Mouse (Mus musculus) hindbrain, embryonic 10.5 days (tissue): ENCODE data around the gene Gpbar1. TPM values are rescaled to one million over a fixed set of nuclear protein-coding genes. Genes with fewer than 3 reads are reported as not detected.
A peak's percentile ranks its signal among the peaks of the same experiment; 100 is the strongest.

Experiments
- DNase-seq: peaks from one replicate; pipeline ENCODE4 v3.0.0-alpha.2; 2017; ENCODE audit warnings: low spot score
- H3K27ac ChIP-seq: fragments of 300-500 bp; sonication (generic); 2 replicates; pipeline ENCODE4 v1.5.1; 2016; ENCODE audit warnings: mild to moderate bottlenecking, moderate library complexity
- H3K27me3 ChIP-seq: fragments of 300-500 bp; sonication (generic); 2 replicates; pipeline ENCODE4 v1.6.1; 2016; ENCODE audit warnings: mild to moderate bottlenecking; ENCODE audit not compliant: poor library complexity, insufficient read depth, severe bottlenecking
- H3K36me3 ChIP-seq: fragments of 300-500 bp; sonication (generic); 2 replicates; pipeline ENCODE4 v1.6.1; 2016; ENCODE audit warnings: mild to moderate bottlenecking, moderate library complexity
- H3K4me1 ChIP-seq: fragments of 300-500 bp; sonication (generic); replicated peaks from 2 replicates; pipeline ENCODE4 v1.6.1; 2016; ENCODE audit warnings: mild to moderate bottlenecking
- H3K4me3 ChIP-seq: fragments of 300-500 bp; sonication (generic); 2 replicates; pipeline ENCODE4 v1.5.1; 2016; ENCODE audit warnings: mild to moderate bottlenecking, moderate library complexity
- H3K9me3 ChIP-seq: fragments of 300-500 bp; sonication (generic); 2 replicates; pipeline ENCODE4 v1.6.1; 2016; ENCODE audit warnings: mild to moderate bottlenecking, moderate library complexity
- WGBS: fragments of 180-500 bp; shearing (Covaris S2); methylation state at CpG from one replicate; pipeline ENCODE4 v1.1.7; 2016; 5-methylcytosine and 5-hydroxymethylcytosine counted together
- polyA plus RNA-seq: library from polyadenylated mRNA; unstranded; fragments of >200 nt; fragmentation: Nextera tagmentation; extraction: Ambion mirVana; gene quantifications from 2 replicates; pipeline ENCODE4 v1.2.1, GENCODE M21; 2016

Gene Gpbar1
- polyA plus RNA-seq, 1 experiment from 2014 or later, result 0.24 TPM

- no peaks in the 10 kb centered on the region for H3K9me3 ChIP-seq
- H3K4me1 ChIP-seq, result peaks cover 29% of the 10 kb centered on the region
- H3K4me3 ChIP-seq, result no peak overlapping the region
- WGBS, result 88% methylated on average over 8 of the region's 8 CpGs
- DNase-seq, result no peak
- H3K36me3 ChIP-seq, result peaks cover 56% of the 10 kb centered on the region
- H3K27me3 ChIP-seq, result no peaks in the 10 kb centered on the region
- H3K27ac ChIP-seq, result no peak overlapping the region
Measured at GRCm38 (mm10) chr1:74293306-74293960, 15.1 kb downstream of the Gpbar1 start.

- no peak for DNase-seq
- Histone ChIP-seq H3K27ac (0 out of 2 replicates have a peak overlapping the region, but pooled peaks have one; percentile 16), H3K4me1 (peaks cover 29% of the 10 kb centered on the region), H3K4me3 (no peak overlapping the region), H3K36me3 (peaks cover 49% of the 10 kb centered on the region), H3K27me3 (no peaks in the 10 kb centered on the region), H3K9me3 (no peaks in the 10 kb centered on the region)
- 95% methylated on average over 3 of the region's 3 CpGs for WGBS
Measured at GRCm38 (mm10) chr1:74294090-74294643, 15.8 kb downstream of the Gpbar1 start.

- Histone ChIP-seq H3K27ac (peak overlapping the region; percentile 80), H3K4me3 (peak overlapping the region; percentile 23; the same call in 1 of the 2 replicates), H3K36me3 (peaks cover 42% of the 10 kb centered on the region), H3K27me3 (no peaks in the 10 kb centered on the region), H3K4me1 (peaks cover 29% of the 10 kb centered on the region), H3K9me3 (no peaks in the 10 kb centered on the region)
- 89% methylated on average over 6 of the region's 6 CpGs for WGBS
- no peak for DNase-seq
Measured at GRCm38 (mm10) chr1:74294733-74295455, 16.5 kb downstream of the Gpbar1 start.

- H3K27ac ChIP-seq, result peak overlapping the region; percentile 80
- WGBS, result 26% methylated on average over 9 of the region's 9 CpGs
- H3K4me1 ChIP-seq, result peaks cover 29% of the 10 kb centered on the region
- no peaks in the 10 kb centered on the region for H3K9me3 ChIP-seq
- H3K36me3 ChIP-seq, result peaks cover 35% of the 10 kb centered on the region
- peak; percentile 62 for DNase-seq
- H3K27me3 ChIP-seq, result no peaks in the 10 kb centered on the region
- peak overlapping the region; percentile 23 for H3K4me3 ChIP-seq
Measured at GRCm38 (mm10) chr1:74295456-74296171, 17.3 kb downstream of the Gpbar1 start.

- 60% methylated on average over 6 of the region's 6 CpGs for WGBS
Measured at GRCm38 (mm10) chr1:74296477-74296876, 18.1 kb downstream of the Gpbar1 start.

GRCm38 (mm10) chr1:74297269-74297668, 18.9 kb downstream of the Gpbar1 start:
- no peaks in the 10 kb centered on the region for H3K9me3 ChIP-seq
- DNase-seq, result no peak
- no peak overlapping the region for H3K4me3 ChIP-seq
- no peaks in the 10 kb centered on the region; the same call in 1 of the 2 replicates for H3K27me3 ChIP-seq
- WGBS, result 75% methylated on average over 3 of the region's 3 CpGs
- peak overlapping the region; percentile 80 for H3K27ac ChIP-seq
- H3K4me1 ChIP-seq, result peaks cover 29% of the 10 kb centered on the region
- peaks cover 20% of the 10 kb centered on the region for H3K36me3 ChIP-seq

More at GRCm38 (mm10) chr1:74296477-74296876, 18.1 kb downstream of the Gpbar1 start:
- no peak for DNase-seq
- Histone ChIP-seq H3K4me1 (peaks cover 29% of the 10 kb centered on the region), H3K9me3 (no peaks in the 10 kb centered on the region), H3K4me3 (no peak overlapping the region), H3K27ac (peak overlapping the region; percentile 80), H3K36me3 (peaks cover 26% of the 10 kb centered on the region), H3K27me3 (no peaks in the 10 kb centered on the region)

GRCm38 (mm10) chr1:74298157-74298750, 19.9 kb downstream of the Gpbar1 start:
- Histone ChIP-seq H3K4me1 (peaks cover 34% of the 10 kb centered on the region), H3K36me3 (peaks cover 12% of the 10 kb centered on the region), H3K27me3 (peaks cover 4% of the 10 kb centered on the region; the same call in 1 of the 2 replicates), H3K27ac (0 out of 2 replicates have a peak overlapping the region, but pooled peaks have one; percentile 31), H3K4me3 (no peak overlapping the region), H3K9me3 (no peaks in the 10 kb centered on the region)
- no peak for DNase-seq
- WGBS, result 87% methylated on average over 5 of the region's 5 CpGs

GRCm38 (mm10) chr1:74298996-74299395, 20.6 kb downstream of the Gpbar1 start:
- Histone ChIP-seq H3K4me3 (no peak overlapping the region), H3K4me1 (peaks cover 41% of the 10 kb centered on the region), H3K27me3 (peaks cover 4% of the 10 kb centered on the region; the same call in 1 of the 2 replicates), H3K9me3 (no peaks in the 10 kb centered on the region), H3K36me3 (peaks cover 11% of the 10 kb centered on the region), H3K27ac (no peak overlapping the region)
- no peak for DNase-seq
- WGBS, result 80% methylated on average over 5 of the region's 5 CpGs

- Histone ChIP-seq H3K4me3 (no peak overlapping the region), H3K27ac (no peak overlapping the region), H3K36me3 (peaks cover 7% of the 10 kb centered on the region), H3K4me1 (peaks cover 38% of the 10 kb centered on the region), H3K27me3 (peaks cover 12% of the 10 kb centered on the region; the same call in 1 of the 2 replicates), H3K9me3 (no peaks in the 10 kb centered on the region)
- DNase-seq, result no peak
- 88% methylated on average over 6 of the region's 6 CpGs for WGBS
Measured at GRCm38 (mm10) chr1:74300347-74301110, 22.2 kb downstream of the Gpbar1 start.

- 92% methylated on average over 7 of the region's 7 CpGs for WGBS
- peaks cover 21% of the 10 kb centered on the region for H3K4me1 ChIP-seq
- H3K9me3 ChIP-seq, result no peaks in the 10 kb centered on the region
- DNase-seq, result no peak
- H3K4me3 ChIP-seq, result no peak overlapping the region
- peaks cover 14% of the 10 kb centered on the region; the same call in 1 of the 2 replicates for H3K27me3 ChIP-seq
- H3K36me3 ChIP-seq, result peaks cover 2% of the 10 kb centered on the region
- no peak overlapping the region for H3K27ac ChIP-seq
Measured at GRCm38 (mm10) chr1:74302229-74302628, 23.9 kb downstream of the Gpbar1 start.

GRCm38 (mm10) chr1:74302835-74303234, 24.5 kb downstream of the Gpbar1 start:
- no peak for DNase-seq
- H3K4me1 ChIP-seq, result peaks cover 17% of the 10 kb centered on the region
- H3K27ac ChIP-seq, result no peak overlapping the region
- H3K4me3 ChIP-seq, result no peak overlapping the region
- H3K27me3 ChIP-seq, result peaks cover 14% of the 10 kb centered on the region; the same call in 1 of the 2 replicates
- 73% methylated on average over 2 of the region's 2 CpGs for WGBS
- H3K9me3 ChIP-seq, result no peaks in the 10 kb centered on the region
- no peaks in the 10 kb centered on the region for H3K36me3 ChIP-seq
